ENCODE assay signal across 14 mouse cellular contexts in the genomic region with DNA sequence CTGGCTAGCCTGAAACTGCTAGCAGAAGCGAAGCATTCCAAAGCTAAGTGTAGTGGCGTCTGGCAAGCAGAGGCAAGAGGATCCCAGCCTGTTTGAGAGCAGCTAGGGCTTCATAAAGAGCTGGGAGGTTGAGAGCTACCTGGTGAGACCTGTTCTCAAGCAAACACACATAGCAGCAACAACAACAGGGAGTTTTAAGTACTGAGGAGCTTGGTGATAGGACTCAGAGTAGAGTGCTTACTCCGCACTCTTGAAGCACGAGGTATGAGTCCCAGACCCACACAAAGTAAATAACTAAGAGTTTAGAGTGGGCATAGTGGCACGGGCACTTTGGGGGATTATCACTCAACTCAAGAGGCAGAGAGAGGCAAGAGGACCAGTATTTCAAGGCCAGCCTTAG. TPM values are rescaled to one million over a fixed set of nuclear protein-coding genes. Genes with fewer than 3 reads are reported as not detected.
DNase-seq lines count a peak whose midpoint lies in the region; ATAC-seq and TF ChIP-seq lines count a peak whose summit lies in the region.
"Had no signal": no experiment of that assay in that cellular context is flagged by ENCODE, and none has a peak within 500 bp of the region (broad histone marks: within the 10 kb centered on the region; RNA-seq: fewer than 3 reads in every experiment).

No protein-coding gene starts in this region.

- peak overlapping the region; percentile 43; the same call in 1 of the 2 replicates for H3K4me2 ChIP-seq in heart, embryonic 16.5 days (ENCODE audit: low read depth, low read length)
- no peak overlapping the region for H3K4me2 ChIP-seq in embryonic facial prominence, embryonic 13.5 days
- H3K4me2 ChIP-seq in lung, postnatal 0 days (replicated peaks; ENCODE audit: low read depth, low read length): no peak overlapping the region
- H3K4me2 ChIP-seq in forebrain, embryonic 15.5 days (replicated peaks): no peak overlapping the region
- H3K4me2 ChIP-seq: forebrain, embryonic 12.5 days; kidney, embryonic 15.5 days; neural tube, embryonic 12.5 days had no signal

- no peak for TF ChIP-seq CTCF in ES-Bruce4 (IDR thresholded peaks at IDR 0.05; ENCODE audit: low read depth, low read length)
- no peak for TF ChIP-seq CTCF in lung, postnatal 0 days (IDR thresholded peaks at IDR 0.05)

- H3K36me3 ChIP-seq in heart, embryonic 16.5 days (ENCODE audit: control insufficient read depth, insufficient read depth): no peaks in the 10 kb centered on the region
- H3K36me3 ChIP-seq in ES-Bruce4 (ENCODE audit: control insufficient read depth, insufficient read depth, low read length, poor library complexity, severe bottlenecking): peaks cover 15% of the 10 kb centered on the region
- H3K36me3 ChIP-seq in embryonic facial prominence, embryonic 13.5 days: peaks cover 8% of the 10 kb centered on the region; the same call in 1 of the 2 replicates
- H3K36me3 ChIP-seq in lung, postnatal 0 days (ENCODE audit: insufficient read depth, low read length): peaks cover 3% of the 10 kb centered on the region; the same call in 1 of the 2 replicates
- peaks cover 3% of the 10 kb centered on the region; the same call in 1 of the 2 replicates for H3K36me3 ChIP-seq in forebrain, embryonic 15.5 days
- H3K36me3 ChIP-seq: neural tube, embryonic 12.5 days had no signal

- H3K4me3 ChIP-seq in heart, embryonic 16.5 days (ENCODE audit: low read length): no peak overlapping the region
- H3K4me3 ChIP-seq in ES-Bruce4 (ENCODE audit: low read depth, low read length): no peak overlapping the region
- H3K4me3 ChIP-seq in embryonic facial prominence, embryonic 13.5 days: no peak overlapping the region
- no peak overlapping the region for H3K4me3 ChIP-seq in lung, postnatal 0 days (ENCODE audit: low read depth, low read length)
- no peak overlapping the region for H3K4me3 ChIP-seq in forebrain, embryonic 15.5 days
- H3K4me3 ChIP-seq: forebrain, embryonic 12.5 days; hindbrain, embryonic 10.5 days; kidney, embryonic 15.5 days; neural tube, embryonic 12.5 days had no signal

- peak overlapping the region; percentile 91 for H3K27ac ChIP-seq in heart, embryonic 16.5 days (ENCODE audit: low read length)
- peak overlapping the region; percentile 88 for H3K27ac ChIP-seq in ES-Bruce4 (ENCODE audit: insufficient read depth, low read length)
- peak overlapping the region; percentile 73 for H3K27ac ChIP-seq in embryonic facial prominence, embryonic 13.5 days
- H3K27ac ChIP-seq in lung, postnatal 0 days (ENCODE audit: low read length): peak overlapping the region; percentile 97
- no peak overlapping the region for H3K27ac ChIP-seq in forebrain, embryonic 15.5 days (replicated peaks)
- H3K27ac ChIP-seq: forebrain, embryonic 12.5 days; hindbrain, embryonic 10.5 days; neural tube, embryonic 12.5 days had no signal

- TF ChIP-seq POLR2A in ES-Bruce4 (IDR thresholded peaks at IDR 0.05; ENCODE audit: insufficient read depth, low read length): no peak

- peaks cover 25% of the 10 kb centered on the region for H3K4me1 ChIP-seq in heart, embryonic 16.5 days (ENCODE audit: control insufficient read depth, insufficient read depth, low read length)
- peaks cover 4% of the 10 kb centered on the region for H3K4me1 ChIP-seq in ES-Bruce4 (ENCODE audit: control insufficient read depth, insufficient read depth, low read length)
- H3K4me1 ChIP-seq in embryonic facial prominence, embryonic 13.5 days: peaks cover 22% of the 10 kb centered on the region
- peaks cover 17% of the 10 kb centered on the region for H3K4me1 ChIP-seq in lung, postnatal 0 days (ENCODE audit: insufficient read depth, low read depth, low read length)
- H3K4me1 ChIP-seq in forebrain, embryonic 15.5 days: no peaks in the 10 kb centered on the region
- H3K4me1 ChIP-seq: forebrain, embryonic 12.5 days; hindbrain, embryonic 10.5 days had no signal

- 63% methylated on average over 5 of the region's 5 CpGs for WGBS in heart, embryonic 16.5 days
- whole genome bisulfite sequencing in embryonic facial prominence, embryonic 13.5 days: 80% methylated on average over 5 of the region's 5 CpGs
- WGBS in lung, postnatal 0 days: 48% methylated on average over 5 of the region's 5 CpGs
- WGBS in forebrain, embryonic 15.5 days: 90% methylated on average over 5 of the region's 5 CpGs

- peak overlapping the region; percentile 40; the same call in 1 of the 2 replicates for H3K9ac ChIP-seq in heart, embryonic 16.5 days (ENCODE audit: low read length)
- H3K9ac ChIP-seq in ES-Bruce4 (ENCODE audit: low read depth, poor library complexity, severe bottlenecking): 0 out of 2 replicates have a peak overlapping the region, but pooled peaks have one; percentile 25
- no peak overlapping the region for H3K9ac ChIP-seq in embryonic facial prominence, embryonic 13.5 days
- no peak overlapping the region for H3K9ac ChIP-seq in lung, postnatal 0 days (replicated peaks; ENCODE audit: low read depth)
- H3K9ac ChIP-seq in forebrain, embryonic 15.5 days (replicated peaks): no peak overlapping the region
- H3K9ac ChIP-seq: forebrain, embryonic 12.5 days; kidney, embryonic 15.5 days; neural tube, embryonic 12.5 days had no signal

- TF ChIP-seq EP300 in ES-Bruce4 (IDR thresholded peaks at IDR 0.05; ENCODE audit: insufficient read depth, low read depth, low read length): no peak
- peak; percentile 92 for TF ChIP-seq EP300 in lung, postnatal 0 days (IDR thresholded peaks at IDR 0.05)

- no peaks in the 10 kb centered on the region for H3K9me3 ChIP-seq in heart, embryonic 16.5 days (replicated peaks; ENCODE audit: control insufficient read depth, low read length)
- no peaks in the 10 kb centered on the region for H3K9me3 ChIP-seq in ES-Bruce4 (replicated peaks; ENCODE audit: control insufficient read depth, insufficient read depth, low read length, poor library complexity, severe bottlenecking)
- H3K9me3 ChIP-seq in embryonic facial prominence, embryonic 13.5 days: no peaks in the 10 kb centered on the region
- H3K9me3 ChIP-seq in lung, postnatal 0 days (ENCODE audit: low read length): no peaks in the 10 kb centered on the region
- H3K9me3 ChIP-seq in forebrain, embryonic 15.5 days: no peaks in the 10 kb centered on the region
- H3K9me3 ChIP-seq: forebrain, embryonic 12.5 days; hindbrain, embryonic 10.5 days; kidney, embryonic 15.5 days; megakaryocyte, embryonic 14.5 days; neural tube, embryonic 12.5 days had no signal

- no peak for DNase-seq in heart, adult 8-10 months (ENCODE audit: low spot score)
- peak; percentile 81 for DNase-seq in lung, postnatal 0 days (ENCODE audit: low spot score)
- DNase-seq in cerebellum, postnatal 14 days: no peak

- H3K27me3 ChIP-seq in heart, embryonic 16.5 days (ENCODE audit: control insufficient read depth, insufficient read depth, low read length): no peaks in the 10 kb centered on the region
- H3K27me3 ChIP-seq in ES-Bruce4 (ENCODE audit: control insufficient read depth, insufficient read depth, low read length, poor library complexity, severe bottlenecking): no peaks in the 10 kb centered on the region
- H3K27me3 ChIP-seq in embryonic facial prominence, embryonic 13.5 days: no peaks in the 10 kb centered on the region
- H3K27me3 ChIP-seq in lung, postnatal 0 days (replicated peaks; ENCODE audit: insufficient read depth, low read length): no peaks in the 10 kb centered on the region
- no peaks in the 10 kb centered on the region for H3K27me3 ChIP-seq in forebrain, embryonic 15.5 days
- H3K27me3 ChIP-seq: CH12.LX; forebrain, embryonic 12.5 days; kidney, embryonic 15.5 days; megakaryocyte, embryonic 14.5 days; neural tube, embryonic 12.5 days had no signal

- ATAC-seq in heart, embryonic 16.5 days (replicated peaks; ENCODE audit: extremely low read depth, insufficient read depth, low FRiP score): no peak
- ATAC-seq in embryonic facial prominence, embryonic 13.5 days (ENCODE audit: insufficient number of reproducible peaks, insufficient read depth, low FRiP score, low TSS enrichment, low read depth): no peak
- peak; percentile 71 for ATAC-seq in lung, postnatal 0 days
- no peak for ATAC-seq in forebrain, embryonic 15.5 days (replicated peaks)

RNA-seq across cellular contexts. Expression of a gene that starts 56.0 kb away (rescaled TPM):
- polyA plus RNA-seq in heart, embryonic 16.5 days (2015; fragmentation: Nextera tagmentation; extraction: Ambion mirVana): 2.1 and 3.1 TPM in 2 replicates
- total RNA-seq in heart, adult 8-10 months (2022): not detected
- polyA plus RNA-seq in ES-Bruce4 (2011; ENCODE audit: insufficient read depth, insufficient read length, low read depth, missing spikeins): 14.0 and 14.7 TPM in 2 replicates
- polyA plus RNA-seq in embryonic facial prominence, embryonic 13.5 days (2015; fragmentation: Nextera tagmentation; extraction: Ambion mirVana): 7.3 and 10.5 TPM in 2 replicates
- 18.1 and 22.7 TPM in 2 replicates for polyA plus RNA-seq in lung, postnatal 0 days (2015; fragmentation: Nextera tagmentation; extraction: Ambion mirVana)
- 1.2 and 1.8 TPM in 2 replicates for polyA plus RNA-seq in forebrain, embryonic 15.5 days (2015; fragmentation: Nextera tagmentation; extraction: Ambion mirVana)
- total RNA-seq: CH12.LX had no signal
- polyA plus RNA-seq: cortical plate, adult 2 months had no signal

Comparison
In these comparisons a context has a peak if more than half of its experiments do, and no peak if none do; other contexts are left out.
1. H3K9ac ChIP-seq: peak in heart, embryonic 16.5 days (single experiment) and ES-Bruce4 (single experiment); none in embryonic facial prominence, embryonic 13.5 days (single experiment), lung, postnatal 0 days (single experiment) and forebrain, embryonic 15.5 days (single experiment).